Mouse (Mus musculus): ENCODE data around the gene 5730480H06Rik.
A peak's percentile ranks its signal among the peaks of the same experiment; 100 is the strongest.

Gene 5730480H06Rik

GRCm38 (mm10) chr5:48327652-48328051 lies at the start of gene 5730480H06Rik:
Gene 5730480H06Rik (plus strand): TSS chr5:48327952.
- no peak for DNase-seq (ENCODE audit: low spot score in 2 of 2)

GRCm38 (mm10) chr5:48301186-48301585 lies 26.6 kb upstream of the 5730480H06Rik start:
- DNase-seq (ENCODE audit: low spot score in 2 of 2), result no peak

GRCm38 (mm10) chr5:48315057-48315602 lies 12.6 kb upstream of the 5730480H06Rik start:
- DNase-seq (ENCODE audit: low spot score in 2 of 2), result no peak

- DNase-seq (ENCODE audit: low spot score in 2 of 2), result no peak
These were observed 7.2 kb upstream of the 5730480H06Rik start for GRCm38 (mm10) chr5:48320597-48320996.

- no peak for DNase-seq (ENCODE audit: low spot score in 2 of 2)
These were observed 1.5 kb upstream of the 5730480H06Rik start for GRCm38 (mm10) chr5:48326221-48326620.

- DNase-seq (ENCODE audit: low spot score in 2 of 2), result no peak
These were observed 2.0 kb downstream of the 5730480H06Rik start for GRCm38 (mm10) chr5:48329751-48330150.

GRCm38 (mm10) chr5:48330817-48331216 lies 3.1 kb downstream of the 5730480H06Rik start:
- no peak for DNase-seq (ENCODE audit: low spot score in 2 of 2)

- DNase-seq (ENCODE audit: low spot score in 2 of 2), result no peak
These were observed 3.7 kb downstream of the 5730480H06Rik start for GRCm38 (mm10) chr5:48331441-48331840.

- DNase-seq (ENCODE audit: low spot score in 2 of 2), result no peak
These were observed 5.7 kb downstream of the 5730480H06Rik start for GRCm38 (mm10) chr5:48333407-48333806.

GRCm38 (mm10) chr5:48333884-48334513 lies 6.2 kb downstream of the 5730480H06Rik start:
- DNase-seq (ENCODE audit: low spot score in 2 of 2), result no peak

GRCm38 (mm10) chr5:48340808-48341433 lies 13.2 kb downstream of the 5730480H06Rik start:
- no peak for DNase-seq (ENCODE audit: low spot score in 2 of 2)

GRCm38 (mm10) chr5:48345095-48345982 lies 17.6 kb downstream of the 5730480H06Rik start:
- no peak for DNase-seq (ENCODE audit: low spot score in 2 of 2)

GRCm38 (mm10) chr5:48345983-48346648 lies 18.4 kb downstream of the 5730480H06Rik start:
- DNase-seq (ENCODE audit: low spot score in 2 of 2), result no peak

GRCm38 (mm10) chr5:48349309-48349708 lies 21.6 kb downstream of the 5730480H06Rik start:
- DNase-seq (ENCODE audit: low spot score in 2 of 2), result no peak

GRCm38 (mm10) chr5:48371890-48372766 lies 44.4 kb downstream of the 5730480H06Rik start:
- DNase-seq (ENCODE audit: low spot score in 2 of 2), result peak; percentile 96 to 99

- DNase-seq (ENCODE audit: low spot score in 2 of 2), result no peak
These were observed 74.7 kb downstream of the 5730480H06Rik start for GRCm38 (mm10) chr5:48402497-48402896.

GRCm38 (mm10) chr5:48408276-48408675 lies 80.5 kb downstream of the 5730480H06Rik start:
- no peak for DNase-seq (ENCODE audit: low spot score in 2 of 2)

- DNase-seq (ENCODE audit: low spot score in 2 of 2), result no peak
These were observed 82.6 kb downstream of the 5730480H06Rik start for GRCm38 (mm10) chr5:48410348-48410747.

- DNase-seq (ENCODE audit: low spot score in 2 of 2), result no peak
These were observed 83.7 kb downstream of the 5730480H06Rik start for GRCm38 (mm10) chr5:48411462-48411861.

GRCm38 (mm10) chr5:48412261-48412660 lies 84.5 kb downstream of the 5730480H06Rik start:
- DNase-seq (ENCODE audit: low spot score in 2 of 2), result no peak

- DNase-seq (ENCODE audit: low spot score in 2 of 2), result no peak
These were observed 92.0 kb downstream of the 5730480H06Rik start for GRCm38 (mm10) chr5:48419741-48420140.
